Mouse (Mus musculus) G1E (cell line): ENCODE measurements around the gene Mab21l1. TPM values are rescaled to one million over a fixed set of nuclear protein-coding genes. Genes with fewer than 3 reads are reported as not detected.

Experiments
- ATAC-seq: 2 replicates; pipeline ENCODE4 v1.8.0; 2016; ENCODE audit warnings: mild to moderate bottlenecking; ENCODE audit not compliant: insufficient number of reproducible peaks, poor library complexity, low FRiP score, severe bottlenecking; ENCODE audit errors: extremely low read depth
- DNase-seq: peaks from one replicate; pipeline ENCODE4 v3.0.0; 2012; ENCODE audit warnings: low spot score
- H3K27me3 ChIP-seq: 2 replicates; pipeline ENCODE4 v1.6.1; 2012; ENCODE audit warnings: mild to moderate bottlenecking, low read length, inconsistent platforms; ENCODE audit not compliant: insufficient read depth
- H3K36me3 ChIP-seq: replicated peaks from 2 replicates; pipeline ENCODE3; 2012; ENCODE audit warnings: mild to moderate bottlenecking, inconsistent platforms
- H3K4me1 ChIP-seq: 2 replicates; pipeline ENCODE4 v1.6.1; 2012; ENCODE audit warnings: low read depth, low read length, inconsistent platforms, mixed read lengths; ENCODE audit not compliant: insufficient read depth
- H3K4me3 ChIP-seq: 2 replicates; pipeline ENCODE4 v1.5.1; 2012; ENCODE audit warnings: low read depth, mild to moderate bottlenecking, inconsistent platforms, low read length, moderate library complexity, mixed read lengths
- H3K9me3 ChIP-seq: replicated peaks from 2 replicates; pipeline ENCODE4 v1.6.1; 2012; ENCODE audit warnings: inconsistent platforms
- CTCF ChIP-seq: IDR thresholded peaks from 2 replicates; pipeline ENCODE4 v1.5.1; 2012; ENCODE audit warnings: low read depth, low read length, inconsistent platforms, mixed read lengths
- GATA1 ChIP-seq: IDR thresholded peaks from 2 replicates; pipeline ENCODE4 v1.6.1; 2012; ENCODE audit warnings: borderline replicate concordance, low read length, inconsistent platforms, mixed read lengths
- GATA2 ChIP-seq: IDR thresholded peaks from 2 replicates; pipeline ENCODE4 v1.6.1; 2012; ENCODE audit warnings: low read depth, low read length, inconsistent platforms, borderline replicate concordance
- POLR2AphosphoS5 ChIP-seq: IDR thresholded peaks from 2 replicates; pipeline ENCODE4 v1.6.1; 2012; ENCODE audit warnings: low read depth, low read length, inconsistent platforms; ENCODE audit not compliant: insufficient replicate concordance
- TAL1 ChIP-seq: conservative IDR thresholded peaks from 2 replicates; pipeline ENCODE4 v1.6.1; 2012; ENCODE audit warnings: low read depth, low read length, inconsistent platforms, mixed read lengths
- polyA plus RNA-seq: library from polyadenylated mRNA; stranded (reverse); fragments of >175 nt; gene quantifications from 2 replicates; pipeline ENCODE4 v1.2.3, GENCODE M21; 2012
- total RNA-seq, 2 experiments: library from RNA; stranded (forward) in 1 of 2; stranded (reverse) in 1 of 2; fragments of 200-1000 nt in 1 of 2; fragments of >200 nt in 1 of 2; fragmentation: Nextera tagmentation in 1 of 2; gene quantifications; 2 replicates each; pipeline ENCODE4 v1.2.3; 2014 to 2017

Mab21l1 gene
- total and polyA plus RNA-seq, 3 experiments = 0.16 TPM; not detected in 2

GRCm38 (mm10) chr3:55787487-55788213 lies 5.3 kb downstream of the Mab21l1 start:
- DNase-seq (no peak), ATAC-seq (no peak)
- Histone ChIP-seq H3K4me1 (no peaks in the 10 kb centered on the region), H3K36me3 (no peaks in the 10 kb centered on the region), H3K4me3 (no peak overlapping the region), H3K9me3 (peaks cover 12% of the 10 kb centered on the region), H3K27me3 (no peaks in the 10 kb centered on the region)
- TF ChIP-seq POLR2AphosphoS5 (no peak), GATA1 (no peak), TAL1 (no peak), CTCF (no peak), GATA2 (no peak)

- TF ChIP-seq GATA2 (no peak), POLR2AphosphoS5 (no peak), GATA1 (no peak), TAL1 (no peak), CTCF (no peak)
- H3K4me3 ChIP-seq = no peak overlapping the region
- DNase-seq = no peak
- no peak for ATAC-seq
- peaks cover 7% of the 10 kb centered on the region for H3K9me3 ChIP-seq
- no peaks in the 10 kb centered on the region for H3K27me3 ChIP-seq
- H3K36me3 ChIP-seq = no peaks in the 10 kb centered on the region
- H3K4me1 ChIP-seq = no peaks in the 10 kb centered on the region
Measured at GRCm38 (mm10) chr3:55788214-55788586, 5.9 kb downstream of the Mab21l1 start.

GRCm38 (mm10) chr3:55788621-55789201 lies 6.4 kb downstream of the Mab21l1 start:
- ATAC-seq (no peak), DNase-seq (no peak)
- no peaks in the 10 kb centered on the region for H3K4me1 ChIP-seq
- TF ChIP-seq TAL1 = no peak
- no peak for TF ChIP-seq GATA2
- TF ChIP-seq GATA1 = no peak
- no peak for TF ChIP-seq POLR2AphosphoS5
- no peak for TF ChIP-seq CTCF
- no peaks in the 10 kb centered on the region for H3K27me3 ChIP-seq
- no peak overlapping the region for H3K4me3 ChIP-seq
- peaks cover 5% of the 10 kb centered on the region for H3K9me3 ChIP-seq
- H3K36me3 ChIP-seq = no peaks in the 10 kb centered on the region

- no peaks in the 10 kb centered on the region for H3K27me3 ChIP-seq
- H3K4me1 ChIP-seq = no peaks in the 10 kb centered on the region
- H3K36me3 ChIP-seq = no peaks in the 10 kb centered on the region
- H3K9me3 ChIP-seq = peaks cover 4% of the 10 kb centered on the region
- no peak for ATAC-seq
- H3K4me3 ChIP-seq = no peak overlapping the region
- TF ChIP-seq TAL1 = no peak
- TF ChIP-seq GATA2 = no peak
- no peak for TF ChIP-seq POLR2AphosphoS5
- TF ChIP-seq CTCF = no peak
- no peak for TF ChIP-seq GATA1
- DNase-seq = no peak
Measured at GRCm38 (mm10) chr3:55789856-55790255, 7.5 kb downstream of the Mab21l1 start.

- no peak for TF ChIP-seq POLR2AphosphoS5
- no peak for TF ChIP-seq GATA1
- no peak for TF ChIP-seq CTCF
- TF ChIP-seq TAL1 = no peak
- TF ChIP-seq GATA2 = no peak
- Histone ChIP-seq H3K36me3 (no peaks in the 10 kb centered on the region), H3K9me3 (peaks cover 4% of the 10 kb centered on the region), H3K4me3 (no peak overlapping the region), H3K27me3 (no peaks in the 10 kb centered on the region), H3K4me1 (no peaks in the 10 kb centered on the region)
- ATAC-seq (no peak), DNase-seq (no peak)
Measured at GRCm38 (mm10) chr3:55790609-55791008, 8.3 kb downstream of the Mab21l1 start.

- Histone ChIP-seq H3K27me3 (no peaks in the 10 kb centered on the region), H3K9me3 (peaks cover 4% of the 10 kb centered on the region), H3K4me1 (no peaks in the 10 kb centered on the region), H3K36me3 (no peaks in the 10 kb centered on the region), H3K4me3 (no peak overlapping the region)
- TF ChIP-seq TAL1 (no peak), GATA2 (no peak), POLR2AphosphoS5 (no peak)
- ATAC-seq (no peak), DNase-seq (no peak)
Measured at GRCm38 (mm10) chr3:55792251-55792650, 9.9 kb downstream of the Mab21l1 start.
